Mouse (Mus musculus) gastrocnemius, postnatal 36 days (tissue): ENCODE results near the gene Cep112. TPM values are rescaled to one million over a fixed set of nuclear protein-coding genes. Genes with fewer than 3 reads are reported as not detected.
A peak's percentile ranks its signal among the peaks of the same experiment; 100 is the strongest.

Experiments used
- DNase-seq, 2 experiments: peaks; one replicate each; pipeline ENCODE4 v3.0.0; 2022
- intact Hi-C: fragments of 180-260 bp; cut with DNase I; formaldehyde crosslinking; loops from one replicate; pipeline ENCODE4 v1.15.1; 2025
- total RNA-seq, 2 experiments: library from RNA; stranded (reverse); gene quantifications; 2 replicates each; pipeline ENCODE4 v1.2.3; 2021

Cep112 gene
- total RNA-seq, 2 experiments from 2014 or later, result 1.9 to 2.2 TPM

GRCm38 (mm10) chr11:108893855-108894510 lies 469.0 kb downstream of the Cep112 start:
- no peak for DNase-seq
- intact Hi-C loops, result no loop called here

- DNase-seq, result no peak
- intact Hi-C loops, result no loop called here
Observed at GRCm38 (mm10) chr11:108897034-108897433, 472.0 kb downstream of the Cep112 start.

- intact Hi-C loops, result no loop called here
- DNase-seq, result no peak
Observed at GRCm38 (mm10) chr11:108898063-108898462, 473.1 kb downstream of the Cep112 start.

- no peak for DNase-seq
- intact Hi-C loops, result no loop called here
Observed at GRCm38 (mm10) chr11:108898483-108898882, 473.5 kb downstream of the Cep112 start.

GRCm38 (mm10) chr11:108900718-108901488 lies 475.9 kb downstream of the Cep112 start:
- peak; percentile 40 to 50 for DNase-seq
- intact Hi-C loops, result no loop called here

GRCm38 (mm10) chr11:108901670-108902069 lies 476.7 kb downstream of the Cep112 start:
- intact Hi-C loops, result no loop called here
- DNase-seq, result no peak

GRCm38 (mm10) chr11:108902303-108902702 lies 477.3 kb downstream of the Cep112 start:
- intact Hi-C loops, result no loop called here
- no peak for DNase-seq

- intact Hi-C loops, result loop anchor here (5.0 kb wide), 1 partner anchor 149 kb away; no protein-coding TSS in a partner anchor
- no peak for DNase-seq
Observed at GRCm38 (mm10) chr11:108906590-108907254, 481.7 kb downstream of the Cep112 start.

- DNase-seq, result no peak
- intact Hi-C loops, result loop anchor here (5.0 kb wide), 1 partner anchor 152 kb away; no protein-coding TSS in a partner anchor
Observed at GRCm38 (mm10) chr11:108909396-108910195, 484.6 kb downstream of the Cep112 start.

Other genes starting within 250 kb of the Cep112 start
- gene Apoh, start 81.8 kb upstream of the Cep112 start, total RNA-seq, result 1 to 10 TPM in 1 of 2 experiments, under 1 TPM in 1; 0.99 to 1.0 TPM
- gene Prkca, start 81.3 kb upstream of the Cep112 start, total RNA-seq, result 10 to 100 TPM; 57.7 to 61.2 TPM